Mouse (Mus musculus): Measurements from ENCODE around the gene Ighmbp2.

DNA sequence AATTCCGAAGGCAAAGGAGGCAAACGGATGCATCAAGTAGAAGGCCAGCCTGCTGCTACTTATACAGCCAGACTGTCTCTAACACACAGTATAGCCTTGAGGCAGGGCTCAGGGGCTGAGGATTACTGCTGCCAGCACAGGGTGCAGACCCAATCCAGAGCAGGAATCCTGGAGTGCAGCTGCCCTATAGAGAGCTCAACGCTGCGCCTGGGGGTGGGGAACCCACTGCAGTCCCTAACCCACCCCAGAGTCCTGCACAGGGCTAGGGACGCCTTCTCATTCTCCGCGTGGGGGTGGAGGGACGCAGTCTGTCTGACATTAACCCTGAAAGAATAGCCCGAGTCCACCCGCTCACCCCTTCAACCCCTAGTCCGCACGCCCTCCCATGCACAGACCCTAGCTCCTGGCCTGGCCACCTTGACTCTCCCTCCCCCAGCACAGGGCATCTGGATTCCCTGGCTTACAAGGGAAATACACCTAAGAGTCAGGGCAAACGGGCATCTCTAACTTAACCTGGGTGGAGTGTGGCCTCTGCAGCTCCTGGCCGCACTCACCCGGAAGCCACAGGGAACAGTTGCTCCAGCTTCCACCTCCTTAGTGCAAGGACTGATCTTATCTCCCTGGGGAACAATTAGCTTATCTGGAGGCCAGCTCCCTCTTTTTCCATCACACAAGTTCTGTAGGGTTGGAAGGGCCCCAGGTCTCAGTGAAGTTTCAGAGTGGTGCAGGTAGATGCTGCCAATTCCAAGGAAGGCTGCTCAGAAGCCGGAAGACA lies 24.5 kb upstream of the Ighmbp2 start:
- TF ChIP-seq CTCF (conservative IDR thresholded peaks at IDR 0.05 in 1 of 2, IDR thresholded peaks at IDR 0.05 in 1 of 2; ENCODE audit: low read depth in 2 of 2, low read length in 2 of 2) (no peak), USF1 (IDR thresholded peaks at IDR 0.05; ENCODE audit: low read depth, low read length) (no peak), IRF4 (IDR thresholded peaks at IDR 0.05; ENCODE audit: low read depth, low read length) (no peak), POLR2A (IDR thresholded peaks at IDR 0.05; ENCODE audit: low read depth, low read length) (no peak), UBTF (IDR thresholded peaks at IDR 0.05; ENCODE audit: low read depth, low read length) (no peak), EP300 (IDR thresholded peaks at IDR 0.05; ENCODE audit: low read length) (no peak), CHD2 (IDR thresholded peaks at IDR 0.05; ENCODE audit: low read length) (no peak), MYC (IDR thresholded peaks at IDR 0.05; ENCODE audit: low read depth, low read length) (no peak)

Measured in CH12.LX (cell line).